Mouse (Mus musculus): ENCODE measurements around the gene Gm10277.
A peak's percentile ranks its signal among the peaks of the same experiment; 100 is the strongest.

The Gm10277 gene

DNA sequence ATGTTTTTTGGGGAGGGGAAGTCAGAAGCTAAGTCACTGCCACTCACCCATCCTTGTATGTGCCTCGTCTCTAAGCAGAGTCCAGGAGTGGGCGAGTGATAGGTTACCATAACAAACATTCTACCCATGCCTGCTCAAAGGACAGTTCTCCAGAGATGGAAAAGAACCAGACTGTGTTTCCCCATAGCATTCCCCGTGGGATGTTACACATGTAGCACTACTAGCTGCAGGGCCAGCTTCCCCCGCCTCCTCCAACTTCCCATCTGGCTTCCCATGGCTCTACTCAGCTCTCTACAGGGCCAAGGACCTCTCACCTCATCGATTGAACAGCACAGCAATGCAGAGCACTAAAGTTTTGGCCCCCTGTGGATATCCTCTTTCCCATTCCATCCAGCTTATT, 7.7 kb upstream of the Gm10277 start:
- no peak for DNase-seq (ENCODE audit: low read depth)

DNA sequence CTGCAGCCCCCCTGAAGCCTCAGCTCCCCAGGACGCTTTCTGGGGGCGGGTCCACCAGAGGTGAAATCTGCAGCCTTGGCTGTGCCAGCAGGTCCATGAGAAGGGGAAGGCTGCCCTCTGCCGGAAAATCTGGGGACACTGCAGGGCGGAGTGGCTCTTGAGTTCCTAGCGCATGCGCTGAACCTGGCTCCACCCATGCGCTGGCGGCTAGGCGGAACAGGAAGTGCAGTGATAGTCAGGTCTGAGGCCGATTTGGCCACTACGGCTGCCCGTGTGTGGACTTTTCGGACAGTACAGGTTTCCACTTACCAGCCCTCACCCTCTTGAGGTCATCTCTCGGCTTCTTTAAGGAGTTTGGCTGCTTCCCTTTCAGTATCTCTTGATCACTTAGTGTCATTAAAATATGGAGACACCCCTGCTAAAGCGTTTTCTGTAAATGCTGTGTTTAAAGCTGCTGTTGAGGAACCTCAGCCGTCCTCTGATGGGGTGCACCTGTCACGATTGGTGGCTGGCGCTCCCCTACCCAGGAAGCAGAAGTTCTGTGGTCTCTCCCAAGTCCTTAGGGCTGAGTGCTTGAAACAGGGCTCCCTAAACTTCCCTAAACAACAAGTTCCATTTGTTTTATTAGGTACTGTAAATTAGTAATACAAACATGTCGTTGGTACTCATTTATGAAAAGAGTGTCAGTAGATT, 5.8 kb upstream of the Gm10277 start:
- DNase-seq (ENCODE audit: low read depth): peak; percentile 96

DNA sequence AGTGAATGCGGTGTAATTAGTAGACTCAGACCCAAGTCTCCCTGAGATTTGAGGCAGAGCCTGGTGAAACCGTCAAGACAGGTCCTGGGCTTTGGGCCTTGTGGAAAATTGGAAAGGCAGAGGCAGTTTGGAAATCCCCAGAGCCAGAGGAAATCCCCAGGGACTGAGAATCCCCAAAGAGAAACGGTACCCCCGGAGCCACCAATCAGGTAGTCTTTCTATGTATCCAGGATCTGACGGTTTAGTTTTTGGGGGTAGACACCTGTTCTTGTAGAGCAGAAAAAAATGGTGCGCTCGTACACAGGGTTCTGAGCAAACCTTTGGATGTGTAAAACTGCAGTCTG, 5.0 kb upstream of the Gm10277 start:
- no peak for DNase-seq (ENCODE audit: low read depth)

DNA sequence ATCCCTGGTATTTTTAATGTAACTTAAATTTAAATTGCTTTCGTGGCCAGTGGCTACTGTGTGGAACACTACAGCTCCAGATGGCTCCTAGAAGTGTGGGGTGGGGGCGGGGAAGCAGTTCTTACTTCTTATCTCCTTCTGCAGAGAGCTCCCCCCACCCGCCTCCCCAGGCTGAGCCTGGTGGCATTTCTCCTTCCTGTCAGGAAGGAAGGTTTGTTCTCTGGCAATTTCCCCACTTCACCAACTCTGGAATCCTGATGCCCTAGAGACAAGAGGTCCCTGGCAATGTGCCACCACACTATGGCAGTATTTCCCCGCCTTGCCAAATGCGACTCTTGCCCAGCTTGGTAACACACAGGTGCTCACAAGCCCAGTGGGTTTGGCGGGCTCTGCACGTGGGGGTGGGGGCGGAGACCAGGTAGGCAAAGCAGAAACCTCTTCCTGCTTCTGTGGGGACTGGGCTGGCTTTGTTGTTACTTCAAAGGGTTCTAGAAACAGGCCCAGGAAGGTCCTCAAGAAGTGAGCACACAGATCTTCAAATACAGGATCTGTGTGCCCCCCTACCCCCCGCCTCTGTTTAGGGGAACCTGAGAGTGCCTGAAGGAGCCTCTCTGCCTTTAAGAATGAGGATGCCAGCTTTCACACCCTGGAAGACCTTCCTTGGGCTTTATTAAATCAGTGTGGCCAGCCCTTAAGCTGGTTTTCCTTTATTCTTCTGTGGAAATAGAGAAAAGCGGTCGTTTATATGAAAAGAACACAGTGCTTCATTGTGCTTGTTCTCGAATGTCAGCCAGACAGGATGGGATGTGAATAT, 4.4 kb upstream of the Gm10277 start:
- no peak for DNase-seq (ENCODE audit: low read depth)

DNA sequence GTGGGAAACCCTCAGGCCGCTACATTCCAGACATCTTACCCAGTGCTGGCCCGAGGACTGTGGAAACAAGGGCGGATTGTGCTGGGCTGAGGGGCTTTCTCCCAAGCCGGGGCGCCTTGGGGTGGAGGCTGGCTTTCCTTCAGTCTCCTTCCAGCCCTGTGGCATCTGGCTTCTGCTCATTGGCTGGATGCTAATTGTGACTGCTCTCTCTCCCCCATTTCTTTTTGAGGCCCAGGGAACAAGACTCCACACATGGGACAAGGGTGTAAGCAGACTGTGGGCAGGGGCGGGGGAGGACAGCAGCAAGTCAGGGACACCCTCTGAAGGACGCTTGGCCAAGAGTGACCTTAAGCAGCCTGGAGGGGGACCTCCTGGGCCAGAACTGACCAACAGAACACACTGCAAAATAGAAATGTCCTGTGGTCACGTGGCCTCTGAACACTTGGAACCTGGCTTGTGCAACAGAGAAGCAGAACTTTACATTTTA, 3.7 kb upstream of the Gm10277 start:
- no peak for DNase-seq (ENCODE audit: low read depth)

DNA sequence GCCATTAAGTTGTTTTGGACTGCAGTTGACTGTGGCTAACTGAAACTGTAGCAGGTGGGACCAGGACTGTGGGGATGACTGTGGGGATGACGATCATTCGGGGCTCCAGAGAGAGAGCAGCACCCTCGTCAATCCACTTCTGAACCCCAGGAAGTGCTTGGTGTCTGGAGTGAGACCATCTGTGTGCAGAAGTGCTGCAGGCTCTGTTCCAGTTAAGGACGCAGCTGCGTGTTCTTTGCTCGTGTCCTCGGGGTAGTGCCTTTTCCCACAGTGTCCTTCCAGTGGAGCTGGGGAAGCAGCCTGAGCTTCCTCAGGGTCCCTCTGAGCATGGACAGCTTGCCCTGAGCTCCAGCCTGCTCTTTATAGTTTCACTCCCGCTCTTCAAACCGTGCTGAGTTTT, 2.7 kb upstream of the Gm10277 start:
- no peak for DNase-seq (ENCODE audit: low read depth)

DNA sequence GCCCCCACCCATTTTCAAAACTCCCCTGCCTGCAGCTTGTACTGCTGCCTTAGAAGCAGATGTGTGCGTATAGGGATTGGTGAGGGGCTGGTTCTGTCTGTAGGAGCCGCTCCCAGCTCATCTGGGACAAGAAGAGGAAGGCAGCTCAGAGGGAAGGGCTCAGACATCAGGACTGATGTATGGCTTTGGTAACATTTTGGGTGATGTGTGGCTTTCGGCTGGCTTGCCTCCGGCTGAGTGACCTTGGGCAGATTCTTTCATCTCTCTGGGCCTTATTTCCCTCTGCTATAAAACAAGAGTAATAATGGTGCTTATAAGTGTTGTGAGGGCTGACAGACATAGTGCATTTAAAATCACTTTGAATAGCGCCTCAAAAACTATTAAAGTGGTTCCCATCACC, 2.0 kb upstream of the Gm10277 start:
- DNase-seq (ENCODE audit: low read depth): no peak

DNA sequence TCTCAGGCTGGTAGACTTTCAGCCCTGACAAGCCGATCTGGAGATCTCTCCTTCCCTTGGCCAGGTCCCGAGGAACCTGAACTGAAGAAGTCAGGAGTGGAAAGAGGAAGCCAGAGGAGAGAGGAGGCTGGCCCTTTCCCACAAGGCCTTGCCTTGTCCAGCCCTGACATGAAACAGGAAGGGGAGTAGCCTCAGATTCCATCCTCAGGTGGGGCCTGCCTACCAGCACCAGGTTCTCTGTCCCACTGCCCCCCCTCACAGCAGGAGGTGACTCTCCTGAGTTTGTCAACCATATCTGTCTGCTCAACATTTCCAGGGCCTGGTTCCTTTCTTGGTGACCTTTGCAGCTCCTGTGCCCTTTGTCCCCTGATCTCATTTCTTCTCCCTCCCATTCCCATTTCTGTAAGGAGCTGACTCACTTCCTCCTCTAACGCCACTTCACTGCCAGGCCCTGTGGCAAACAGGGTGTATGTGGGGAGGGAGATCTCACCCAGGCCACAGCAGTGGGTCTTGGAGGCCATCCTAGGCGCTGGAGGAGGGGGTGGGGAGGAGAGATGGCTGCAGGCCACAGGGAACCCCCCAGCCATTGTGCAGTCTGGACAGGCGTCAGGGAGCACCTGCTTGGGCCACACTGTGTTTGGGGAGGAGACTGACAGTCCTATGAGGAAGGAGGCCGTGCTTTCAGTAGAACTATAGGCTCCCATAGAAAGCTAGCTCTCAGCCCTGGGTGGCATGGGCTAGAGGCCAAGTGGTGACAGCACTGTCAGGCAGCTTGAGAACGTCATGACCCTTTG, 1.6 kb downstream of the Gm10277 start:
- no peak for DNase-seq (ENCODE audit: low read depth)

DNA sequence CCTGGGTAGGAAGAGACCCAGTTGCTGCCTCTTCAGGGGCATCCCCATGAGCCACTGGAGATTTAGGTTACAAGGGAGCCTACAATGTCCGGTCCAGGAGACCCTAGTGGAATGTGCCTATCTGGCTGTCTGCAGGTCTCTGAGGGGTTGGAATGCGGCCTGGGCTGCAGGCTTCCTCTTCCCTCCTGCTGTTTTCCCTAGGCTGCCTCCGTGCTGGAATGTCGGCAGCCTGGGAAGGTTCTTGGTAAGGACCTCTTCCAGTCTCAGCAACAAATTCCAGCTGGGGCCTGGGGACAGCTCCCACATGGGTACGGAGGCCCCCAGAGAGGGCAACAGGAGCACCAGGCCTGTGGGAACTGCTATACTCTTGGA, 2.2 kb downstream of the Gm10277 start:
- no peak for DNase-seq (ENCODE audit: low read depth)

DNA sequence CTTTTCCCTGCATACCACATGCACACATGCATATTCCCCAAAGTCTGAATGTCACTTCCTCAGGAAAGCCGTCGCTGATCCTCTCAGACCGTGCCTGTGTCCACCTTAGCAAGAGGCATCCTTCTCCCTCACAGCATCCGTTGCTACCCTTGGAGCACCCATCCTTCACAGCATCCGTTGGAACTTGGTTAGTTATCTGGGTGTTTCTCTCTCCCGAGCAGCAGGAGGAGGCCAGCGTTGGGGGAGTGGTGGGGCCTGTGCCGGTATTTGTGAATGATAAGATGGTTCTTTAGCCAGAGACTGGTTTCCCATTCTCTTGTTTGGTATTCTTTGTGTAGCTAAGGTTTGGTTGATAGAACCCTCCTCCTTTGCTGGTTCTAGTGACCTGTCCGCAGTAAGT, 2.7 kb downstream of the Gm10277 start:
- no peak for DNase-seq (ENCODE audit: low read depth)

DNA sequence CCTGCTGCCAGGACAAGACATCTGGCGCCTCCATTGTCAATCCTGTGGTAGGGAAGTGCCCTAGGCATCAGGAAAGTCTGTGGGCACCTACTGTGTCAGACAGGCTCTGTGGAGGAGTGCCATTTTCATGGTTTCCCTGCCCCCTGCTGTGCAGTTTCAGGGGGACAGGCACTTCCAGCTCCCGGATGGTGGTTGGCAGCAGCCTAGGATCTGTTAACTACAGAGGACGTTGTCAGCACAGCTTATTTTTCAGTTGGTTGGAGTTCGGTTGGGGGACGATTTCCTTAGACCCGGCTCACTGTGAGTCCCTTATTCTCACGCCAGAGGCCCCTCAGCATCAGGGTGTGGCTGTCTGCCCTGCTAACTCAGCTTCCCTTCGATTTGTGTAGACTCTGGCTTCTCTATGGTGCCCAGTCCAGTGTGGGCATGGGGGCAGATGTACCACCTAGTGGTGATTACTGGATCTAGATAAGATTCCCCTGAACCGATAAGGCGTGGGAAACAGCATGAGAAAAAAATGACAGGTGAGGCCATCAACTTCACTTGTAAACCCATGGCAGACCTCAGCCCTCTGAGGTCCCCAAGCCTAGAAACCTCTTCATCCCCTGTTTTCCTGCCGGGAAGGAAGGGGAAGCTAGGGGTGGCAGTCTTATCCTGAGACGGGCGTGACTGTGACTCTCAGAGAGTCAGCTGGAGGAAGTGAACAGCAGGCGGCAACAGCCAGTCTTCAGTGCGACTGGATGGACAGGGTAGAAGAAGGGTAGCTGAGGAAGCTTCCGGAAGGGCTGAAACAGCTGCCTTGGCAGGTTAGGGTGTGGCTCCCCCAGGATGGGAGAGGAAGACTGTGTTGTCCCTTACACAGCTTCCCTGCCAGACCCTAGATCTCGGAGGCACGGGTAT, 3.5 kb downstream of the Gm10277 start:
- no peak for DNase-seq (ENCODE audit: low read depth)

DNA sequence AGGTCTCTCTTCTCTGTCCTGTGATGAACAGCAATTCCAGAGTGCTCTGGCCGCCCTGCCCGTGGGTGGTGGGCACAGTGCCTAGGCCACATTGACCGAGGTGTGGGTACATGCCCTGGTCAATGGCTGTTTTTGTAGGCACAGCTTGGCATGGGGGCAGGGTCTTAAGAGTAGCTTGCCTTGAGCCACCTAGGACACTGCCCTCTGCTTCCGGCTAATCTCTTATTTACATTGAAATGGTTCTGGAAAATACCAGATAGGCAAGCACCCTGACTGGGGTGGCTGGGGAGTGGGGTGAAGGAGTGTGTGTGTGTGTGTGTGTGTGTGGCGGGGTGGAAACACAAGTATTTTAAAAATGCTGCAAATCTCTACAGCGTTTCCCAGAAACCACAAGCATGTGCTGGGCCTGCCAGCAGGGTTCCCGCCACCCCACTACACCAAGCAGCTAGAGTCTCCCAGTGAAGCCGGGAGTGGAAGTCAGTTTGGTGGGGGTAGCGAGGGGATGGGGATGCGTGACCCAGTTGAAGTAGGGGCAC, 4.3 kb downstream of the Gm10277 start:
- DNase-seq (ENCODE audit: low read depth): no peak

DNA sequence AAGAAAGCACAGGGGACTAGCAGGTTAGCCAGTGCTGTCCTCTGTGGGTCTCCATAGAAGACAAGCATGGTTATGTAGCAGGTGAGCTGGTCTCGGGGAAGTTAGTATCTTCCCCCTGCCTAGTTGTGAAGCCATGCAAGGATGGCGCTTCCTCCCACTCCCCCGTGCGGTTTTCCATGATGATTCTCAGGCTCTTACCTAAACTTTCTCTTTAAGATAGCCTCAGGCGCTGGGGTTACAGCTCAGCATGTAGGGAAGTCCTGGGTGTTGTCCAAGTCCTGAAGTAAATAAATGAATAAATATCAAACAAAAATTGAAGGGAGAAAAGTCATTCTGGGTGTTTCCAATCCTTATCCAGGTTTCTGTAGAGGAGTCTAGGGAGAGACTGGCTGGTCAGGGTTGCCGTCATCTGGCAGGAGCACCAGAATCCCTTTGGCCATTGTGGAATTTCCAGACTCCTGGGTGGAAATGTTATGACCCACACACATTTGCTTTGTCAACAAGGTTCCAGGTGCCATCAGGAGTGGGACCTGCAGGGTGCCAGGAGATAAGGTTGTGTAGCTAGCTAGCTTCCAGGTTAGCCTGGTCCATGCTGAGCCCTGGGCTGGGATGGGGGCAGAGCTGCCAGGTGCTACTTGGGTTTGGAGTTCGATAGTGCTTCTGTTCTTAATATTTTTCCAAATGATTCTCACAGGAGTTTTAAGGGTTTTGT, 5.3 kb downstream of the Gm10277 start:
- DNase-seq (ENCODE audit: low read depth): no peak

DNA sequence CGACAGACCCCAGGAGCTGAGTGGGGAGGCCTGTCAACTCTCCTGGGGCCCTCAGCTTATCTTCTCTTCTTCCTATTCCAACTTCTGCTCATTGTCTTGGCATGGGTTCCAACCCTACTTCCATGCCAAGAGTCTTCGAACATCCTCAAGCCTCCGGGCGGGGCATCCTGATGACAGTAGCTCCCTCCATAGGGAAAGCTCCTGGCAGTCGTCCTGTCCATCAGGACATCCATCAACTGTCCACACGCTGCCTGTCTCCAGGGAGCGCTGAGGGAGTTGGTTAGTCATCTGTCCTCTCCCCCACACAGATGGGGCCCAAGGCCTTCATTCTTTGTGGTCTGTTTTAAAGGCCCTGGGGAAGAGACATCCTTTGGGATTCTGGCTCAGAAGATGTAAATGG, 6.5 kb downstream of the Gm10277 start:
- no peak for DNase-seq (ENCODE audit: low read depth)

DNA sequence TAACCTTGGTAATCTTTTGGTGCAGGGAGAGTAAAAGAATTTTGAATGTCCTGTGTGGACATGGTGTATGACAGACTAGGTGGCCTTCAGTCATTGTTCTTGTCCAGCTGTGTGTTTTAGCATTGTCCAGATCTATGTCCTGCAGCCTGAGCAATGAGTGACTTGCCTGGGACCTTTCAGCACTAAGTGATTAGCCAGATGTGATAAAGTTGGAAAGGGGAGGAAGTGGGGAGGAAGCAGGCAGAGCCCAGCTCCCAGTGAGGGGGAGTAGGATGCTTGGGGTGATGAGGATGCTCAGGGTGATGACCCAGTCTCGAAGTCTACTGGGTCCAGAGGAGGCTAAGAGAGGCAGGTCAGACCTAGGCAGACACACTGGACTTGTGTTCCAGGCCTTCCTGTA, 8.3 kb downstream of the Gm10277 start:
- DNase-seq (ENCODE audit: low read depth): no peak

DNA sequence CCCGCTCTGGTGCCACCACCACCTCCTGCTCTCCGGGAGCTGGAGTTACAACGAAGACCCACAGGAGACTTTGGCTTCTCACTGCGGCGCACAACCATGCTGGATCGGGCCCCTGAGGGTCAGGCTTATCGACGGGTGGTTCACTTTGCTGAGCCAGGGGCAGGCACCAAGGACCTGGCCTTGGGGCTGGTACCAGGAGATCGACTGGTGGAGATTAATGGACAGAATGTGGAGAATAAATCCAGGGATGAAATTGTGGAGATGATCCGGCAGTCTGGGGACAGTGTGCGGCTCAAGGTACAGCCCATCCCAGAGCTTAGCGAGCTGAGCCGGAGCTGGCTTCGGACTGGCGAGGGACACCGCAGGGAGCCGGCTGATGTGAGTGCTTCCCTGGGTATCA, 9.6 kb downstream of the Gm10277 start:
- no peak for DNase-seq (ENCODE audit: low read depth)

DNA sequence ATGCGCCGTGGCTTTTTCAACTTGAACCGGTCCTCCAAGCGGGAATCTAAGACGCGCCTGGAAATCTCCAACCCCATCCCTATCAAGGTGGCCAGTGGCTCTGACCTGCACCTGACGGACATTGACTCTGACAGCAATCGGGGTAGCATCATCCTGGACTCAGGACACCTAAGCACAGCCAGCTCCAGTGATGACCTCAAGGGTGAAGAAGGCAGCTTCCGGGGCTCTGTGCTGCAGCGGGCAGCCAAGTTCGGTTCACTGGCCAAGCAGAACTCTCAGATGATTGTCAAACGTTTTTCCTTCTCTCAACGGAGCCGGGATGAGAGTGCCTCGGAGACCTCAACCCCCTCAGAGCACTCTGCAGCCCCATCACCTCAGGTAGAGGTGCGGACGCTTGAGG, 10.1 kb downstream of the Gm10277 start:
- no peak for DNase-seq (ENCODE audit: low read depth)

DNA sequence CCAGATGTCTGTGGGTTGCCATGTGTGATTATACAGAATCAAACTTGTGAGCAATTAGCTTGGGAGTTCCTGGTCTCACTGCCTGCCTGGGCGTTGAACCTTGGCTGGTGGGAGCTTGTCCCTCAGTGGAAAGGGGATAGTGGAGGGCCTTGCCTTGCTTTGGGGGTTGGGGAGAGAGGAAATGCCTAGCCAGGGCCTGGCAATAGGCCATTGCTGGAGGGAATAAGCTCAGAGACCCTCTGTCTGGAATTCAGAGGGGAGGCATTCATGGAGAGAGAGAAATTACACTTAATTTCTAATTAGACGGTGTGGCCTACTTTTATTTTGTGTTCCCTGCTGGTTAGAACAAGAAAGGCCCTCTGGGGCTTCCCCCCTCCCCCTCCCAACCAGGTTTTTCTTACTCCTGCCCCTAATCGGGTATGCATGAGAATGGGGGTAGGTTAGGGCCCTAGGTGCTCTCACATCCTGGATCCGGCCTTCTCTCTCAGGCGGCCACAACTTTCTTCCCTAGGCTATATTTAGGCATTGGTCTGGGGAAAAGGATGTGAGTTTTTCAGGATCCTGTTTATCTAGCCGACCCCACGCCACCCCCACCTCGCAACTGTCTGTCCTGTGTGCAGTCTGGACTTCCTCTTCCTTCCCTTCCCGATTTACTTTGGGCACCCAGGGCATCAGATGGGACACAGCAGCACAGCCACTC, 11.7 kb downstream of the Gm10277 start:
- DNase-seq (ENCODE audit: low read depth): no peak

DNA sequence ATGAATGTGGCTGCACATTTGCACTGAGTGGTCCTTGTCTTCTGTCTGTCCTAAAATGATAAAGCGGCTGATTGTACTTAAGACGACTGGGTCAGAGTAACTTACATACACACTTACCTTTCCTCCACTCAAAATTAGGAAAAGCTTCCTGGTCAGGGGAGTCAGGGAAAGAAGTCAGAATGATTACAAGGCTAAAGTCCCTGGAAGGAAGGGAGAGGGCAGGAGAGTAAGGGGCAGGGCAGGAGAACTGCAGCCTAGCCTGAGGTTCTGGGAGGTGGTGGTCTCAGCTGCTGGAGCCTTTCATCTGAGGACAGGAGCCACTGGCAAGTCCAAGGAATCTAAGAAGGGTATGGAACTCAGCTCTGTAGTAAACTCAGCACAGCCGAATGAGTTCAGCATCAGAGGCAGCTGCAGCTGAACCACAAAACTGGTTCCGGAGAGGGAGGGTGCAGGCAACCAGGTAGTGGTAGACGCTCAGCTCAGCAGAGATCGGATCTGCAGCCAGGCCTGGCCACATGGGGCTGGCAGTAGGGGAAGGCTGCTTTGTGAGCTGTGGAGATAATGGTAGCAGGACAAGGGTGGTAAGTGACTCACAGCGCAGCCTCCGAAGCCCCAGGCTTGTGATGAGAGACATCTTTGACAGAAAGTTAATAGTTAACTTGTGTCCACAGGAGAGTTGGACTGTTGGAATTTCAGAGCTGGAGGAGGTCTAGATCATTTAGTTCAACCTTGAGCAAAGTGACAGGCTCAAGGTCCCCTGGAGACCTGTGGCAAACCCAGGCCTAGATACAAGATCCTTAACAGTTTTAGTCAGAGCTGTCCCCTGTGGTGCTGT, 15.5 kb downstream of the Gm10277 start:
- no peak for DNase-seq (ENCODE audit: low read depth)

Measured in c-Kit-positive CD71-positive TER-119-negative erythroid progenitor cells, embryonic 14.5 days (primary cell).